Mouse (Mus musculus): ENCODE data around the gene E2f1. TPM values are rescaled to one million over a fixed set of nuclear protein-coding genes. Genes with fewer than 3 reads are reported as not detected.

Gene E2f1
- total and polyA plus RNA-seq, 2 experiments from 2014 or later = 6.1 to 11.0 TPM

DNA sequence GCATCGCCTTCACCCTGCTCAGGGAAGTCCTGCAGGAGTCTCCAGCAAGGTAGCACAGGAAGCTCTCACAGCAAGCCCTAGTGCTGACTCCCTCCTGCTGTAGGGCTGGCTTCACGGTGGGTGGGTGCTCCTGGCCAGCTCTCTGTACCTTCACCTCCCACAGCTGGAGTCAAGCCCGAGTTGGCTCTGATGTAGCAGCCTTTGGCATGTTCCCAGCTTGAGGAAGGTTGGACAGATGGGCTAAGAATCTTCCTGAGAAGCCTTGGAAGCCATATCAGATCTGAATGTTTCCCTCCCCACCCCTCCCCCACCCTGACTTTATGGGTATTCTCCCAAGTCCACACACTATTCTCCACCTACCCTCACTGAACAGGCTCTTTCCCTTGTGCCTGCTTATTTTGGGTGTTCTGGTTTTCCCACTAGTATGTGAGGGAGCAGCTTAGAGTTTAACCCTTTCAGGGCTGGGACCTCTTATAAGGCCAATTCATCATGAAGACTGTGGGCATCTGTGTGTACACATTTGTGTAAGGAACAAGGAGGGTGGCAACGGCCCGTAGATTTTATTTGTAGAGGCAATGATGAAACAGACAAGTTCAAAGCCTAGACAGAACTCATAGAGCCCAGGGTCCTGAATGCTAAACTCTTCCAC lies 12.4 kb downstream of the E2f1 start:
- WGBS = 48% methylated on average over 5 of the region's 5 CpGs
- H3K27me3 ChIP-seq (ENCODE audit: control insufficient read depth, insufficient read depth, low read length) = no peaks in the 10 kb centered on the region; the same call in 1 of the 2 replicates

DNA sequence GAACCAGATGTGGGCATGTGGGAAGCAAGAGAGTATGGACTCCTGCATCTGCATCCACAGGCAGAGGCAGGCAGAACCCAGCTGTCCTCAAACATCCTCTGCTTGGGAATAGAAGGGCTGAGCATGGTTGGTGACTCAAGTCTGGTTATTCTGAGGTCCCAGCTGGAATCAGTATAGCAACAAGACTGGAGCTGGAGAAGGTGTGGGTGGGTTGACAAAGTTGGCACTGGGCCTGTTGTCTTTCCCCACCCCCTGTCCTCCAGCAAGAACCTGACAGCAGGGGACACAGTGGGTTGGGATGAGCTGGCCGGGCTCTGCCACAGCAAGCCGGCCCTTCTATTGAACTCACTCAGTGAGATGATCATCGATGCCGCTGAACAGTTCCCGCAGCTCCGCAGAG lies 14.5 kb downstream of the E2f1 start:
- H3K27ac ChIP-seq (ENCODE audit: low read depth) = no peak overlapping the region
- H3K27me3 ChIP-seq (ENCODE audit: control insufficient read depth, insufficient read depth, low read length) = peaks cover 14% of the 10 kb centered on the region
- H3K36me3 ChIP-seq (replicated peaks; ENCODE audit: control insufficient read depth, insufficient read depth, low read length) = no peaks in the 10 kb centered on the region
- ATAC-seq (ENCODE audit: insufficient read depth, low read depth) = no peak
- H3K4me2 ChIP-seq (ENCODE audit: low read depth, low read length) = no peak overlapping the region
- 74% methylated on average over 6 of the region's 6 CpGs for WGBS
- H3K4me1 ChIP-seq (ENCODE audit: control insufficient read depth, insufficient read depth) = peaks cover 21% of the 10 kb centered on the region; the same call in 1 of the 2 replicates
- no peak for DNase-seq (ENCODE audit: low spot score)
- no peak overlapping the region for H3K4me3 ChIP-seq (ENCODE audit: low read depth, low read length)
- H3K9me3 ChIP-seq (replicated peaks; ENCODE audit: control insufficient read depth, low read length) = no peaks in the 10 kb centered on the region
- TF ChIP-seq EP300 (IDR thresholded peaks at IDR 0.05; ENCODE audit: low read depth) (no peak), CTCF (IDR thresholded peaks at IDR 0.05; ENCODE audit: low read depth) (no peak)
- no peak overlapping the region for H3K9ac ChIP-seq (replicated peaks; ENCODE audit: low read depth, low read length)

More for the DNA sequence above, 12.4 kb downstream of the E2f1 start:
- no peak for ATAC-seq (ENCODE audit: insufficient read depth, low read depth)
- no peak overlapping the region for H3K4me2 ChIP-seq (ENCODE audit: low read depth, low read length)
- no peak overlapping the region for H3K4me3 ChIP-seq (ENCODE audit: low read depth, low read length)
- H3K36me3 ChIP-seq (replicated peaks; ENCODE audit: control insufficient read depth, insufficient read depth, low read length) = no peaks in the 10 kb centered on the region
- TF ChIP-seq CTCF (IDR thresholded peaks at IDR 0.05; ENCODE audit: low read depth) (no peak), EP300 (IDR thresholded peaks at IDR 0.05; ENCODE audit: low read depth) (no peak)
- no peak overlapping the region for H3K27ac ChIP-seq (ENCODE audit: low read depth)
- no peak for DNase-seq (ENCODE audit: low spot score)
- H3K9me3 ChIP-seq (replicated peaks; ENCODE audit: control insufficient read depth, low read length) = no peaks in the 10 kb centered on the region
- H3K9ac ChIP-seq (replicated peaks; ENCODE audit: low read depth, low read length) = no peak overlapping the region
- peaks cover 17% of the 10 kb centered on the region; the same call in 1 of the 2 replicates for H3K4me1 ChIP-seq (ENCODE audit: control insufficient read depth, insufficient read depth)

DNA sequence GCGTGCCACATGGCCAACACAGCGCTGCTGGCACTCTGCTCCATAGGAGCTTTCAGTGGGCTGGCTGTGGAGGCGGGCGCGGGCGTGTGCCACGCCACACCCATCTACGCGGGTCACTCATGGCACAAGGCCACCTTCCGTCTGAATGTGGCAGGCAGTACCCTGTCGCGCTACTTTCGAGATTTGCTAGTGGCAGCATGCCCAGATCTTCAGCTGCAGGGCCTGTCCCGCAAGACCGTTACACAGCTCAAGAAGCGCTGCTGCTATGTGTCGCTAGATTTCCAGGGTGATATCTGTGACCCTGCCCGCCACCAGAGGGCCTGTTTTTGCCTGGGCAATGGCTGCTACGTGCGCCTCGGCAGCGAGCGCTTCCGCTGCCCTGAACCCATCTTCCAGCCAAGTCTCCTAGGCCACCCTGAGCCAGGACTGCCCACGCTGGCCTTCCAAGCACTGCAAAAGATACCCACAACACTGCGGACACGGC lies 17.2 kb downstream of the E2f1 start:
- H3K9ac ChIP-seq (replicated peaks; ENCODE audit: low read depth, low read length) = 0 out of 2 replicates have a peak overlapping the region, but pooled peaks have one; percentile 27
- H3K4me1 ChIP-seq (ENCODE audit: control insufficient read depth, insufficient read depth) = peaks cover 20% of the 10 kb centered on the region
- no peak overlapping the region for H3K27ac ChIP-seq (ENCODE audit: low read depth)
- TF ChIP-seq EP300 (IDR thresholded peaks at IDR 0.05; ENCODE audit: low read depth) (no peak), CTCF (IDR thresholded peaks at IDR 0.05; ENCODE audit: low read depth) (peak; percentile 56)
- WGBS = 14% methylated on average over 27 of the region's 27 CpGs
- H3K9me3 ChIP-seq (replicated peaks; ENCODE audit: control insufficient read depth, low read length) = no peaks in the 10 kb centered on the region
- H3K4me3 ChIP-seq (ENCODE audit: low read depth, low read length) = peak overlapping the region; percentile 34
- peaks cover 20% of the 10 kb centered on the region for H3K27me3 ChIP-seq (ENCODE audit: control insufficient read depth, insufficient read depth, low read length)
- peak; percentile 52 for DNase-seq (ENCODE audit: low spot score)
- peak overlapping the region; percentile 57 for H3K4me2 ChIP-seq (ENCODE audit: low read depth, low read length)
- no peaks in the 10 kb centered on the region for H3K36me3 ChIP-seq (replicated peaks; ENCODE audit: control insufficient read depth, insufficient read depth, low read length)
- peak; percentile 67 for ATAC-seq (ENCODE audit: insufficient read depth, low read depth)

DNA sequence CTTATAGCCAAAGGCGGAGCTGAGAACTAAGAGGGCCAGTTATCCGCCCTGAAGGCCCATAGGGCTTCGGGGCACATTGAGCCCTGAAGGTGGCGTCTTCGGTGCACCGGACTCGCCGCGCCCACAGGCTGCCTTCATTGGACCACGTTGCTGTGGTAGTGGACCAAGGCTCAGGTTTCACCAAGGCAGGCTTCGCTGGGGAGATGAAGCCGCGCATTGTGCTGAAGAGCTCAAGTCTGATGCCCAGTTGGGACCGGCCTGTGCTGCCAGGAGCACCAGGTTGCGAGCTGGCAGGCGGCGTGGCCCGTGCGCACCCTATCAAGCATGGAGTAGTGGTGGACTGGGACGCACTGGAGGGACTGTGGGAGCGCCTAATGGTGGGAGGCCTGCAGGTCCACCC lies 17.8 kb downstream of the E2f1 start:
- 0 out of 2 replicates have a peak overlapping the region, but pooled peaks have one; percentile 27 for H3K9ac ChIP-seq (replicated peaks; ENCODE audit: low read depth, low read length)
- DNase-seq (ENCODE audit: low spot score) (no peak), ATAC-seq (ENCODE audit: insufficient read depth, low read depth) (0 out of 2 replicates have a peak, but pooled peaks have one; percentile 0)
- WGBS = 32% methylated on average over 21 of the region's 21 CpGs
- H3K27me3 ChIP-seq (ENCODE audit: control insufficient read depth, insufficient read depth, low read length) = peaks cover 20% of the 10 kb centered on the region
- TF ChIP-seq EP300 (IDR thresholded peaks at IDR 0.05; ENCODE audit: low read depth) (no peak), CTCF (IDR thresholded peaks at IDR 0.05; ENCODE audit: low read depth) (no peak)
- H3K4me3 ChIP-seq (ENCODE audit: low read depth, low read length) = peak overlapping the region; percentile 34; the same call in 1 of the 2 replicates
- peaks cover 20% of the 10 kb centered on the region for H3K4me1 ChIP-seq (ENCODE audit: control insufficient read depth, insufficient read depth)
- H3K36me3 ChIP-seq (replicated peaks; ENCODE audit: control insufficient read depth, insufficient read depth, low read length) = no peaks in the 10 kb centered on the region
- H3K4me2 ChIP-seq (ENCODE audit: low read depth, low read length) = peak overlapping the region; percentile 57
- H3K9me3 ChIP-seq (replicated peaks; ENCODE audit: control insufficient read depth, low read length) = no peaks in the 10 kb centered on the region
- no peak overlapping the region for H3K27ac ChIP-seq (ENCODE audit: low read depth)

DNA sequence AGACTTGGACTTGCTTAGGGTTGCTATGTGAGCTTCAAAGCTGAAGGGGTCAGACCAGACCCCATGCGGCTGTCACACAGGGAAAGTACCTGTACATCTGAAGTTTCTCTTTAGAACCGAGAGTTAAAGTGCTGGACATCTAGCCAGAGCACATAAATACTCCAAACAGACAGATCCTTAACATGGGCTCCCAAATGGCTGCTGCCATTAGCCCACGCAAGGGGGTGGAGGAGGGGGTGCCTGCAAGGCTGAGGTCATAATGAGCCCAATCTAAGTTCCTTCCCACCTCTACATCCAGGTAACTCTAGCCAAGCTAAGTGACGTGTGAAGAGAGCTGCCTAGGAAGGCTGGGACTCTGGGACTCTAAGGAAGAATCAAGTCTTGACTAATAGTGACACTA lies 18.2 kb downstream of the E2f1 start, which contains the start of gene Actl10:
Gene Actl10 (plus strand): TSS at position 301 of the 400 bp plus-strand sequence.
- H3K9ac ChIP-seq (replicated peaks; ENCODE audit: low read depth, low read length) = 0 out of 2 replicates have a peak within 1 kb of the TSS, but pooled peaks have one; percentile 27
- TF ChIP-seq CTCF (IDR thresholded peaks at IDR 0.05; ENCODE audit: low read depth) (no peak), EP300 (IDR thresholded peaks at IDR 0.05; ENCODE audit: low read depth) (no peak)
- no peaks in the 10 kb centered on the region for H3K9me3 ChIP-seq (replicated peaks; ENCODE audit: control insufficient read depth, low read length)
- H3K4me1 ChIP-seq (ENCODE audit: control insufficient read depth, insufficient read depth) = peaks cover 20% of the 10 kb centered on the region
- H3K27me3 ChIP-seq (ENCODE audit: control insufficient read depth, insufficient read depth, low read length) = peaks cover 20% of the 10 kb centered on the region
- DNase-seq (ENCODE audit: low spot score) (no peak), ATAC-seq (ENCODE audit: insufficient read depth, low read depth) (no peak)
- no peak within 1 kb of the TSS for H3K27ac ChIP-seq (ENCODE audit: low read depth)
- peak within 1 kb of the TSS; percentile 57 for H3K4me2 ChIP-seq (ENCODE audit: low read depth, low read length)
- 80% methylated on average over 4 of the region's 4 CpGs for WGBS
- H3K36me3 ChIP-seq (replicated peaks; ENCODE audit: control insufficient read depth, insufficient read depth, low read length) = no peaks in the 10 kb centered on the region
- H3K4me3 ChIP-seq (ENCODE audit: low read depth, low read length) = peak within 1 kb of the TSS; percentile 34

Measured in heart, postnatal 0 days (tissue).